Mouse (Mus musculus) left cerebral cortex, postnatal 25 days (tissue): Measurements from ENCODE around the gene Neurl4. TPM values are rescaled to one million over a fixed set of nuclear protein-coding genes. Genes with fewer than 3 reads are reported as not detected.
"Not testable (repeated sequence)": the region's sequence is repeated elsewhere in the genome, so short reads cannot be mapped to it uniquely, and the experiment has no call there.

Experiments used
- DNase-seq, 2 experiments: peaks; one replicate each; pipeline ENCODE4 v3.0.0; 2022; ENCODE audit warnings: low spot score in 2 of 2, mixed read lengths in 1 of 2
- intact Hi-C: fragments of 180-260 bp; cut with DNase I; formaldehyde crosslinking; loops from one replicate; pipeline ENCODE4 v1.15.1; 2025
- total RNA-seq, 2 experiments: library from RNA; stranded (reverse); gene quantifications; 2 replicates each; pipeline ENCODE4 v1.2.3; 2021

Neurl4 gene
- total RNA-seq, 2 experiments from 2014 or later: 113 to 117 TPM

DNA sequence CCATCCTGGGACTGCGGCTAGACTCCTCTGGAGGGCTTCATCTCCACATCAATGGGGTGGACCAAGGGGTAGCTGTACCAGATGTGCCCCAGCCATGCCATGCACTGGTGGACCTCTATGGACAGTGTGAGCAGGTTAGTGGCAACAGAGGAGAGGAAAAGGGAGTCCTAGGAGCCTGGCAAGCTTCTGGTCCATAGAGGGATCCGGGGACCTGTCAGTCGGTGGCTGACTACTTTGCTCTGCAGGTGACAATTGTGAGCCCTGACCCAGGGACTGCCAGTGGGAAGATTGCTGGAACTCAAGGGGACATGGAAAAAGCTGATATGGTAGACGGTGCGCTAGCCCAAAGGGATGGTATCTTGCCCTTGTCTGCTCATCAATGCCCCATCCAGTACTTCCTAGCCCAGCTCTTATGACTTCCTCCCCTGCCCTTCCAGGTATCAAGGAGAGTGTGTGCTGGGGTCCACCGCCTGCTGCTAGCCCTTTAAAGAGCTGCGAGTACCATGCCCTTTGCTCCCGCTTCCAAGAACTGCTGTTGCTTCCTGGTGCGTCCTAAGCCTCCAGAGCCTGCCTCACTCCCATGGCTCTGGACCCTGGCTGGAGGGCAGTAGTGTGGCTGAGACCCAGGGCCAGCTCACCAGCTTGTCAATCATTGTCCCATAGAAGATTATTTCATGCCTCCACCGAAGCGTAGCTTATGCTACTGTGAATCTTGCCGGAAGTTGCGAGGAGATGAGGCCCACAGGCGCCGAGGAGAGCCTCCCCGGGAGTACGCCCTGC lies 10.1 kb downstream of the Neurl4 start:
- DNase-seq: no peak
- intact Hi-C loops: no loop called here

GRCm38 (mm10) chr11:69911701-69912100 lies 10.8 kb downstream of the Neurl4 start:
- intact Hi-C loops: no loop called here
- no peak for DNase-seq

DNA sequence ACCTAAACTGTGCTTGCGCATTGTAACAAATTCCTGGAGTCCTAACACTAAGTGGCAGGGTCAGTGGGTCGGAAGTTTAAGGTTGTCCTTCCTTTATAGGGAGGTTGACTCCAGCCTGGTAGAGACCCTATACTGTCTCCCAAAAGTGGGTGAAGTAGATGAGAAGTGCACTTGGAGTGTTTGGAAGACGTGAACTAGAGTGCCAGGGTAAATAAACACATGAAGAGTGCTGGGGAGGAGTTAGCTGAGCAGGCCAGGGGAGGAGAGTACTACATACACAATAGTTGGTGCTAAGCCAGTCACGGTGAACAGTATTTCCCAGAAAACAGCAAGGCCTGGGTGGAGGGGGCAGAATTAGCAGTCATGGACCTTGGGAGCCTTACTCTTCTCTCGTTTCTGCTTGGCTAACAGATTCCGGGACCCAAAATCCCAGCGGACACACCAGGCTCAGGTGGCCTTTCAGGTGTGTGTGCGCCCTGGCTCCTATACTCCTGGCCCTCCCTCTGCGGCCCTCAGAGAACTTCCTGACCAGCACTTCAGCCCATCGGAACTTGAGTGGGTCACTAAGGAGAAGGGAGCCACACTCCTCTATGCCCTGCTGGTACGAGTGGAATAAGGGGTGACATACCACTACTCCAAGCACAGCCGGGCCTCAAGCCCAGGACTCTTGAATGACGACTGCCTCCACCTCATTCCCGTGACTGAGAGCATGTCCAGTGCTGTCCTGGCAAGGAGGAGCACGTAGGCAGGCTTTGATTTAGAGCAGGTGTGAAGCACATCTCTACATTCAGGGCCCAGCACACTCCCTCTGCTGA lies 12.1 kb downstream of the Neurl4 start:
- intact Hi-C loops: no loop called here
- no peak for DNase-seq

DNA sequence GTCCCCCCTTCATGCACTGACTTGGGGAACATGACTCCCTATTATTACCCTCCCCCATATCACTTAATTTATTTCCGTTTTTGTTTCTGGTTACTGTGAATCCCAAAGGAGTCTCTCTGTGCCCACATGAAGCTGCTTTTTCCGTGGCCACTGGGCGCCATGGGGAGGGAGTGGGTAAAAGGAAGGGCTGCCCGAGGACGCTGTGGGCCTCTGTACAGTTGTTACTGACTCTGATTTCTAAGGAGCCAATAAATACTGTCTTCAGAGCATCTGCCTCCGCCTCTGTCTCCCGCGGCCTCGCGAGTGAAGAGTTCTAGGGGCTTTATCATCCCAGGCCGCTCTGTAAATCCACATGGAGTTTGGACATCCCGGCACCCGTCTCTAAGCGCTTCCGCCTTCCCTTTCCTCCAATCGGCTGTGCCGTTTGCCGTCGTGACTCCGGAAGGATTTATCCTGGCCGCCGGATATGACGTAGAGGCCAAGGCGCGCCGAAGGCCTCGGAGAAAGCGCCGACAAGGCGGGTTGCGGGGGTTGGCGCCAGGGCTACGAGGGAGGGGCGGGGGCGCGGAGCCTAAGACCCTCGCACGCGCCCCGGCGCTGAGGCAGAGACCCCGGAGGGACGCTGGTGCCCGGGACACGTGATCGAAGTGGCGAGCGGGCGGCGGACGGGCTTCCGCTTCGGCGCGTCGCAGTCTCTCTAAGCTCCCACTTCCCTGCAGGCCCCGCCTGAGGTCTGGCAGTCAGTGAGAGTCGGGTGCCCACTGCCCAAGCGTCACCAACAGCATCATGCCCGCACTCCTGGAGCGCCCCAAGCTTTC lies 12.9 kb downstream of the Neurl4 start, which contains the start of gene Gps2:
TSS of gene Gps2 (plus strand) at position 335 of the 818 bp plus-strand sequence.
- intact Hi-C loops: no loop called here
- peak; percentile 94 to 96 for DNase-seq

DNA sequence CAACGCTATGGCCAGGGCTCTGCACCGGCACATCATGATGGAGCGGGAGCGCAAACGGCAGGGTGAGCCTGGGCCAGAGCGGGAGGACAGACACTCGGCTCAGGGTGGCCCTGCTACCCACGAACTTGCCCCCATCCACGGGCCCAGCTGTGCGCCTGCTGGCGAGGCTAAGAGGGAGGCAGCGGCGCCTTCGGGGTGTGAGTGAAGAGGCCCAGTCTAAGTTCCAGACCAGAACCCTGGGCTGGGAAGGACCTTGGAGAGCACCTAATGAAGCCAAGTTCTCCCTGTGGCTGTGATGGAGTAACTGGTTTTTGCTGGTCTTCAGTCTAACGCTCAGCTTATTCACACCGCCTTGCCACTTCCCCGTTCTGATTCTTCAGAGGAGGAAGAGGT lies 13.5 kb downstream of the Neurl4 start:
- intact Hi-C loops: no loop called here
- DNase-seq: no peak

- intact Hi-C loops: no loop called here
- DNase-seq: no peak
These were observed 14.1 kb downstream of the Neurl4 start for GRCm38 (mm10) chr11:69914917-69915430.

DNA sequence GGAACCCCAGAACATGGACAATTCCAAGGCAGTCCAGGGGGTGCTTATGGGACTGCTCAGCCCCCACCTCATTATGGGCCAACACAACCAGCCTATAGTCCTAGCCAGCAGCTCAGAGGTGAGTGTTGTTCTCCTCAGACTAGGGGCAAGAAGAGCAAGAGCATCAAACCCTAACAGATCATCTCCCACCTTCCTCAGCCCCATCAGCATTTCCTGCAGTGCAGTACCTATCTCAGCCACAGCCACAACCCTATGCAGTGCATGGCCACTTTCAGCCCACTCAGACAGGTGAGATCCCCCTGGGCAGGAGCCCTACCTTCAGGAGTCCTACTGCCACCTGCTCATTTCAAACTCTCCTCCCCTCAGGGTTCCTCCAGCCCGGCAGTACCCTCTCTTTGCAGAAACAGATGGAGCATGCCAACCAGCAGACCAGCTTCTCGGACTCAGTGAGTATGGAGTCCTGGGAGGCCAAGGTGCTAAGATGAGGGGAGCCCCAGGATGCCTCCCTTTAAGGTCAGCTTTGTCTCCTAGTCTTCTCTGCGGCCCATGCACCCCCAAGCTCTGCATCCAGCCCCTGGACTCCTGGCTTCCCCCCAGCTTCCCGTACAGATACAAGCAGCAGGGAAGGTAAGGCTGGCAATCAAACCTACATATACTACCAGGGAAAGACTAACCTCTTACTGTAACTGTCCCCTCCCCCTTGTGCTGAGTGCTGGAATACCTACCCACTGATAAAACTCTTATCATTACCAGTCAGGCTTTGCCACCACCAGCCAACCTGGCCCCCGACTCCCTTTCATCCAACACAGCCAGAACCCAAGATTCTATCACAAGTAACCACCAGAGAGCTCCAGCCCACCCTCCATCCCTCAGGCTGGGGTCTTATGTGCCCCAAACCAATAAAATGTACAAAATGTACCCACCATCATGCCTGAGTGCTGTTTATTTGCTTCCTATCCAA lies 15.1 kb downstream of the Neurl4 start:
- intact Hi-C loops: no loop called here
- DNase-seq: no peak

DNA sequence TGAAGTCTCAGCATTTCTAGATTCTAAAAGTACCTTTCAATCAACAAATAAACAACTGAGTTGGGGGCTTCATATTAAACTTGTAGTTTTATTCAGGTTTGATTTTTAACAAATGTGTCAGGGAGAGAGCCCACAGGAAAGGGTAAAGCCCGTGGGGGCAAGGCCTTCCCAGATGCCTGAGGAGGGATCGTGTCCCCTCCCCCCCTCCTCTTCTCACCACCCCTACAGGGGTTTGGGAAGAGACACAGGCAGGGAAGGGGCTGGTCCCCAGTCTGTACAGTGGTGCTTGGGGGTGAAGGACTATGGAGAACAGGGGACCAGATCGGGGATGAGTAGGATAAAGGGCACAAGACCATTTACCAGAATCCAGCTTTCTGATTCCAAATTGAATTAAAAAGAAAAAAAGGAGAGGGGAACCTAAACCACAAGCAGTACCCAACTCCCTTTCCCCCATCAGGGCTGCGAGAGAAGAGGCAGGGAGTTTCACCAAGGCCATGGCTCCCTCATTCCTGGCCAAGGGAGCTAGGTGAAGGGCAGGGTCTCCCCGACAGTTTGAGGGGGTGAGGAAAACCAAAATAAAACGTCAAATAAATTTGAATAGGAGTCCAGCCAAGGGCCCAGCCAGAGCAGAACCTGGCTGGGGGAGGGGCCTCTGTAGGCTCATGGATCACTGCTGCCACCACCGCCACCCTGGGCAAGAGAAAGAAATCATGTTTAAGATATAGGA lies 15.9 kb downstream of the Neurl4 start:
- DNase-seq, intact Hi-C loops: not testable (repeated sequence)

DNA sequence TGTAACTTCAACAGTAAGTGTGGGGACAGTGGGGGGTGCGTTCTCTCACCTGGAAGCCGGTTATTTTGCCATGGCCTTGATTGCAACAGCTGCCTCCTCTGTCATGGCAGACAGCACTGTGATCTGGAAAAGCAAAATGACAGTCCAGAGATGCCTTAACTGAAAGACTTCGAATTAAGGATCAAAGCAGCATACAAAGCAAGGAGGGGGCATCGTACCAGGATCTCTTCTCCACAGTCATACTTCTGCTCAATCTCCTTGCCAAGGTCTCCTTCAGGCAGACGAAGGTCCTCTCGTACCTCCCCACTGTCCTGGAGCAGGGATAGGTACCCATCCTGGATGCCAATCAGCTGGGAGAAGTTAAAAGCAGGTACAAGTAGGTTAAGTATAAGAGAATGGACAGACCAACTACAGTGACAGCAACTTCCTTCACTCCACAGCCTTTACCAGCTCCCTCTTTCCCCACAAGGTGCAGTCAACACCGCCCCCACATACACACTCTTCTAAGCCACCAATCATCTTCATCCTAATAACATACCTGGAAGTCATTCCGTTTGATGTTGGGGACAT lies 16.6 kb downstream of the Neurl4 start:
- intact Hi-C loops: no loop called here
- no peak for DNase-seq

- intact Hi-C loops: no loop called here
- no peak for DNase-seq
These were observed 17.2 kb downstream of the Neurl4 start for GRCm38 (mm10) chr11:69918118-69918517.

DNA sequence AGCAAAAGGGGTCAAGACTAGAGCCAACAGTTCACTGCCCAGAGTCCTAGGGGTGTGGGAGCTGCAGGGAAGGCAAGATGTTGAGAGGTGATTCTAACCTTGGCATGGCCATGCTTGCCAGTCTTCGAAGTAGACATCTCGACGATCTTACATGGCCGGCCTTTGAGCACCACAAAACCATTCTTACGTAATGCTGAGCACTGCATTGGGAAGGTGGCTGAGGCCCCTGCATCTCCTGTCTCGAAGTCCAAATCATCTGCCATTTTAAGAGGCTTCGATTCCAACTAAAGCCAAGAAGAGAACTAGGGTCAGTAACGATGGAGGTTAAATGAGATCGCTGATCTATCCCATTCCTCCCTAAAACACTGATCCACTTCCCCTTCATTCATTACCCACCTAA lies 18.2 kb downstream of the Neurl4 start:
- intact Hi-C loops: no loop called here

DNA sequence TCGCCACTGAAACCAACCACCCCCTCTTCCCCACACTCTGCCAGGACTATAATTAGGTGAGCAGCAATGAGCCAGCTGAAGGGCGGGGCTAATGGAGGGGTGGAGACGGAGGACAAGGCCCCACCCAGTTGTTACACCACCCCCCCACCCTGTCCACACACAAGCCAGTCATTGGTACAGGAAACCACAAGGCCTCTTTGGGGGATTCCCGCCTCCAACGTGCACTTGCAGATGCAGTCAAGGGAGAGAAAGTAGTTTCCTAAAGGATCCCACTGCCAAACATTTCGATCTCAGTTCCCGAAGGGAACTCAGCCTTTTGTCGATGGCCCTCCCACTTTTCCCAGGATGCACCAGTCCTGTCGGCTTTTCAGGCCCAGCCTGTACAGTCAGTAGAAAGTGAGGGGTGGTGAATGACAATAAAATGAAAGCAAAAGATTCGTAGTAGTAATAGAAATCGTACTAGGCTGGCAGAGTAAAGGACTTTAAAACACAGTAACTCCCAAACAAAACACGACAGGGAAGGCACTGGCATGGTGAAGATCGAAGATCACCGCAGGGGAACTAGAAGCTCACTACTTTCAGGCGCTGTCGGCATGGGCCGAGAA lies 18.9 kb downstream of the Neurl4 start:
- peak; percentile 41 to 61 for DNase-seq
- intact Hi-C loops: loop anchor here (5.0 kb wide), 2 partner anchors 63 to 237 kb away; partner anchors contain the start of genes Ctdnep1, Elp5 and Senp3

More for the DNA sequence above, 18.2 kb downstream of the Neurl4 start:
- DNase-seq: no peak

GRCm38 (mm10) chr11:69920266-69921031 lies 19.6 kb downstream of the Neurl4 start:
- intact Hi-C loops: loop anchor here (1.0 to 5.0 kb wide), 3 partner anchors 19 to 238 kb away; partner anchors contain the start of genes Ctdnep1, Elp5, Neurl4 and Senp3
- peak in 1 of 2 experiments; percentile 9 for DNase-seq

DNA sequence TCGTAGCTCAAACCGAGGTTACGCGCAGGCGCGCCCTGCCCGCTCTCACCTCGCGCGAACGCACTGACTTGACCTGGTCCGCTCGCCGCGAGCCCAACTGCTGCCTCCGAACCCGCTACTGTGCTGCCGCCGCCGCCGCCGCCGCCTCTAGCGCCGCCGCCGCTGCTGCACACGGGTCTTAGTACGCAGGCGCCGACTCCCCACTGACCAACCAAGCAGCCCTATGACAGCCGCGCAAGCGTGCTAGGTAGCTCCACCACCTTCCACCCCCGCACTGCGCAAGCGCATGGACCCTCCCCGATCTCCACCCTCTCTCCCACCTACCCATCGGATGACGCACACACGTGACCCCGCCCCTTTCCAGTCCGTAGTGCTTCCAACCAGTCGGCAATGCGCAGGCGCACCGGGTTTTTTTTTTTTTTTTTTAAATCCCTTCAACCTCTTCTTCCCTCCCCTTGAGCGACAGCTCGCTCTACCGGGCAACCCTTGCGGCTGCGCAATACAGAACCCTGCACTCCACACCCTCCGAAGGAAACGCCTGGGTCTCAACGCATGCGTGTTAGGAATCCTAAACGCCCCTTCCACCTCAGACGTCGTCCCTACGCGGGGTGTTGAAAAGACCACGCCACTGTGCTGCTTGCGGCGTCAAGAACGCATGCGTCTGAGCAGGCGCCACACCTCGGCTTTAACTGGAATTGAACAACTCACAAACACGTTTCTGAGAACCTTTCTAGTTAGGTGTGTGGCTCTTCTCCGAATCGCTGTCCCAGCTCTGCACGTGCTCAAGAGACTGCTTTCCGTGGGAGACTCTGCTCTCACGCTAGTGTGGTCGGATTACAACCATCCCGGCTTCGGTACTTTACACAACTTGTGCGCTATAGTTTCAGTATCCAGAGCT lies 20.5 kb downstream of the Neurl4 start, which contains the start of gene Eif5a:
TSS of gene Eif5a (minus strand) at position 845 of the 898 bp plus-strand sequence.
- intact Hi-C loops: loop anchor here (1.0 to 5.0 kb wide), 3 partner anchors 20 to 239 kb away; partner anchors contain the start of genes Ctdnep1, Elp5, Neurl4 and Senp3
- DNase-seq: peak; percentile 99 to 100
